Mouse (Mus musculus) hindbrain, embryonic 13.5 days (tissue): ENCODE results near the gene Rgs9. TPM values are rescaled to one million over a fixed set of nuclear protein-coding genes. Genes with fewer than 3 reads are reported as not detected.

Experiments
- ATAC-seq: fragments of 200-750 bp; cut with Nextera tagmentation; 2 replicates; pipeline ENCODE4 v1.8.0; 2017; ENCODE audit warnings: moderate TSS enrichment; ENCODE audit not compliant: low FRiP score
- H3K27ac ChIP-seq: fragments of 300-500 bp; sonication (generic); 2 replicates; pipeline ENCODE4 v1.5.1; 2015; ENCODE audit warnings: inconsistent platforms, mild to moderate bottlenecking, moderate library complexity
- H3K27me3 ChIP-seq: fragments of 300-500 bp; sonication (generic); 2 replicates; pipeline ENCODE4 v1.6.1; 2015; ENCODE audit warnings: mild to moderate bottlenecking, inconsistent platforms
- H3K36me3 ChIP-seq: fragments of 300-500 bp; sonication (generic); 2 replicates; pipeline ENCODE4 v1.6.1; 2015; ENCODE audit warnings: mild to moderate bottlenecking, inconsistent platforms
- H3K4me1 ChIP-seq: fragments of 300-500 bp; sonication (generic); replicated peaks from 2 replicates; pipeline ENCODE4 v1.6.1; 2015; ENCODE audit warnings: inconsistent platforms
- H3K4me2 ChIP-seq: fragments of 300-500 bp; sonication (generic); 2 replicates; pipeline ENCODE4 v1.6.1; 2015; ENCODE audit warnings: inconsistent platforms, mild to moderate bottlenecking, moderate library complexity
- H3K4me3 ChIP-seq: fragments of 300-500 bp; sonication (generic); 2 replicates; pipeline ENCODE4 v1.5.1; 2015; ENCODE audit warnings: mild to moderate bottlenecking, inconsistent platforms
- H3K9ac ChIP-seq: fragments of 300-500 bp; sonication (generic); 2 replicates; pipeline ENCODE4 v1.6.1; 2015; ENCODE audit warnings: mild to moderate bottlenecking, inconsistent platforms
- H3K9me3 ChIP-seq: fragments of 300-500 bp; sonication (generic); 2 replicates; pipeline ENCODE4 v1.6.1; 2016; ENCODE audit warnings: inconsistent platforms
- WGBS: fragments of 180-500 bp; shearing (Covaris S2); methylation state at CpG from one replicate; pipeline ENCODE4 v1.1.7; 2015; 5-methylcytosine and 5-hydroxymethylcytosine counted together
- polyA plus RNA-seq: library from polyadenylated mRNA; unstranded; fragments of >200 nt; fragmentation: Nextera tagmentation; extraction: Ambion mirVana; gene quantifications from 2 replicates; pipeline ENCODE4 v1.2.1, GENCODE M21; 2015

Gene Rgs9
- polyA plus RNA-seq, 1 experiment from 2014 or later: 6.2 TPM

DNA sequence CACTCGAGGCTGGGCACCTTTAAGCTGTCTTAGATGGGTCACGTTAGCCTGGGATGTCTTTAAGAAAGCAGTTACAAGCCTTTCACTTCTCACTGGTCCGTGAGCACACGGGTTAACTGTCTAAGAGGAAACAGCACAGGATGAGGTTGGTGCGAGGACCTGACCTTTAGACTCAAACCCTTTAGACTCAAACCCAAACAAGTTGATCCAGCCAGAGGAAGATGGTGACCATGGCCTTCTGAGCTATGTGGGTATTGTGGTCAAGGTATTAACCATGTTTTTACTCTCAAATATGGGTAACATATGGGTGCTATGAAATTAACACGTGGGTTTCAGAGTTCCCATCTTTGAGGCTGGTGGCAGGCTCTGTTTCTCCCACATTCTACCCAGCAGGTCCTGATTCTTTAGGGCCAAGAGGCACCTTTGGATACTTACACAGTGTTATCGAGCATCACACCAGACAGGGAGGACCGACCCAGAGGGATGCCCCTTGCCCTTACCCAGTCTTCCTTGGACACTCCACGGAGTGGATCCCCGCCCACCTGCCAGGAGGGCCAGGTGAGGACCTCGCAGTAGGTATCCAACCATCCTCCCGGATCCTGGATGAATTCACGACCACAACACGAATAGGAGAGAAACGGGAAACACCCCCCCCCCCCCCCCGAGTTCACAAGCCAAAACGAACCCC is 32.9 kb upstream of the Rgs9 start:
- Histone ChIP-seq H3K36me3 (no peaks in the 10 kb centered on the region), H3K4me2 (peak overlapping the region; percentile 49)
- peak; percentile 62 for ATAC-seq

DNA sequence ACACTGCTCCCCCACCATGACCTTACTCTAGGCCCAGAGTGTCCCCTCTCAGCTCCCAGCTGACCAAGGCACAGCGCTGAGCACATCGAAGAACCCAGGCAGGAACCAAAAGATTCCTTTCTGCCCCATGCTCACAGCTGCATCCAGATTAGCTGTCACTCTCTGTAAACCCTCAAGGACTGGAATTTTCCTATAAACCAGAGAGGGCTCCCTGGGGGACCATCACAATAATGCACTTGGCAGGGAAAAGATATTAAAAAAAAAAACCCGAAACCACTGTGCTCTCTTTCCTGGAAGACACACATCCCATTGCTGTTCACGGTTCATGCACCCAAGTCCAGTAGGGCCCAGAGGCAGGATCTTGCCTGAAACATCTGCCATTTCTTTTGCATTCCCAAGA is 31.4 kb upstream of the Rgs9 start:
- Histone ChIP-seq H3K27me3 (no peaks in the 10 kb centered on the region), H3K9ac (no peak overlapping the region), H3K4me2 (no peak overlapping the region), H3K27ac (no peak overlapping the region), H3K36me3 (no peaks in the 10 kb centered on the region), H3K4me3 (no peak overlapping the region), H3K4me1 (peaks cover 23% of the 10 kb centered on the region), H3K9me3 (no peaks in the 10 kb centered on the region)
- 48% methylated on average over 4 of the region's 4 CpGs for WGBS
- no peak for ATAC-seq

More for the DNA sequence above, 32.9 kb upstream of the Rgs9 start:
- Histone ChIP-seq H3K9ac (no peak overlapping the region), H3K27ac (no peak overlapping the region), H3K4me1 (peaks cover 23% of the 10 kb centered on the region), H3K27me3 (no peaks in the 10 kb centered on the region), H3K4me3 (peak overlapping the region; percentile 4; the same call in 1 of the 2 replicates), H3K9me3 (no peaks in the 10 kb centered on the region)
- 40% methylated on average over 17 of the region's 17 CpGs for WGBS

GRCm38 (mm10) chr11:109327952-109328351 is 30.0 kb upstream of the Rgs9 start:
- H3K4me2 ChIP-seq: no peak overlapping the region
- H3K4me3 ChIP-seq: no peak overlapping the region
- no peaks in the 10 kb centered on the region for H3K9me3 ChIP-seq
- no peak overlapping the region for H3K27ac ChIP-seq
- no peaks in the 10 kb centered on the region for H3K36me3 ChIP-seq
- ATAC-seq: no peak
- no peak overlapping the region for H3K9ac ChIP-seq
- H3K27me3 ChIP-seq: no peaks in the 10 kb centered on the region
- H3K4me1 ChIP-seq: peaks cover 23% of the 10 kb centered on the region
- WGBS: 80% methylated on average over 10 of the region's 10 CpGs

GRCm38 (mm10) chr11:109327381-109327780 is 29.5 kb upstream of the Rgs9 start:
- Histone ChIP-seq H3K4me2 (no peak overlapping the region), H3K36me3 (no peaks in the 10 kb centered on the region), H3K4me1 (peaks cover 23% of the 10 kb centered on the region), H3K9me3 (no peaks in the 10 kb centered on the region), H3K9ac (no peak overlapping the region), H3K27ac (peak overlapping the region; percentile 66; the same call in 1 of the 2 replicates), H3K4me3 (no peak overlapping the region), H3K27me3 (no peaks in the 10 kb centered on the region)
- ATAC-seq: no peak
- WGBS: 26% methylated on average over 3 of the region's 3 CpGs

- 80% methylated on average over 13 of the region's 13 CpGs for WGBS
- H3K4me1 ChIP-seq: peaks cover 18% of the 10 kb centered on the region
- no peaks in the 10 kb centered on the region for H3K9me3 ChIP-seq
- H3K4me2 ChIP-seq: no peak overlapping the region
- no peaks in the 10 kb centered on the region for H3K27me3 ChIP-seq
- H3K4me3 ChIP-seq: no peak overlapping the region
- ATAC-seq: no peak
- no peak overlapping the region for H3K27ac ChIP-seq
- H3K36me3 ChIP-seq: no peaks in the 10 kb centered on the region
- H3K9ac ChIP-seq: no peak overlapping the region
These were observed 28.3 kb upstream of the Rgs9 start for GRCm38 (mm10) chr11:109326270-109326669.

DNA sequence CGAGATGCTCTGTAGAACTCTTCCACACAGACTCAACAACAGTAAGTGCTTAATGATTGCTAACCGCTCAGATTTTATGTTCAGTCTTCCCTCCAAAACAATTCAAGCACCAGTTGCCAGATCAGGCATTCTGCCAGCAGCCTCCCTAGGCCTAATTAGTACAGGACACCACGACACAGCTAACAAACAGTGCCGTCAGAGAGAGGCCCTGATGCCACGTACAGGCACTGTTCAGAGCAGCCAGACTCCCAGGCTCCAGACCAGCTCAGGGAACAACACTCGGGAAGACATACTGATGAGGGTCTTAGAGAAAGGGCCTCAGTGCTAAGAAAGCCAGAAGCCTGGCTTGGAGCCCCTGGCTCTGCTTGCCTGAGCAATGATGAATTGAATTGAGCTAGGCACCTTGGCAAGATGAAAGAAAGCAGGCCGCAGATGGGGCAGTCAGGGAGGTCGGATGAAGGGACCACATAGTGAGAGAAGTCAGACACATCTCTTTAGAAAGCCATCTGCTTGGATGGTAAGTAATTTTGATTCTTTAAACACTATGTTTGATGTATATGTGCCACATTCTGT is 22.5 kb upstream of the Rgs9 start:
- H3K4me1 ChIP-seq: peaks cover 4% of the 10 kb centered on the region; the same call in 1 of the 2 replicates
- no peaks in the 10 kb centered on the region for H3K9me3 ChIP-seq
- H3K27ac ChIP-seq: peak overlapping the region; percentile 69
- no peak overlapping the region for H3K9ac ChIP-seq
- H3K4me3 ChIP-seq: no peak overlapping the region
- H3K4me2 ChIP-seq: no peak overlapping the region
- no peaks in the 10 kb centered on the region for H3K36me3 ChIP-seq
- peak; percentile 85 for ATAC-seq
- peaks cover 10% of the 10 kb centered on the region for H3K27me3 ChIP-seq
- WGBS: 35% methylated on average over 8 of the region's 8 CpGs

DNA sequence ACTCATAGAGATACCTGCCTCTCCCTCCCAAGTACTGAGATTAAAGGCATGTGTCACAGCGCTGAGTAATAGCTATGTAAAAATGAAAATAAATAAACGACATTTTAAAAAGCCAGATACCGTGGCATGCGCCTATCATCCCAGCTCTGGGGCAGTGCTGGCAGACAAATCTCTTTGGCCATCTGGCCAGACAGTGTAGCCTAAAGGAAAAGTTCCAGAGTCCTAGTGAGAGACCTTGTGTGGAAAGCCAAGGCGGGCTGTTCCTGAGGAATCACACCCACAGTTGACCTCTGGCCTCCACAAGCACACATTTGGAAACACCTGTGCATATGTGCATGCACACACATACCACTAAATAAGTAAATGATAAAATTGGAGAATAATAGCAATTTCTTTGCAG is 22.0 kb upstream of the Rgs9 start:
- ATAC-seq: no peak
- Histone ChIP-seq H3K4me1 (peaks cover 4% of the 10 kb centered on the region; the same call in 1 of the 2 replicates), H3K9me3 (no peaks in the 10 kb centered on the region), H3K9ac (no peak overlapping the region), H3K4me2 (no peak overlapping the region), H3K4me3 (no peak overlapping the region), H3K36me3 (no peaks in the 10 kb centered on the region), H3K27ac (peak overlapping the region; percentile 69; the same call in 1 of the 2 replicates), H3K27me3 (peaks cover 14% of the 10 kb centered on the region)
- WGBS: 86% methylated on average over 5 of the region's 5 CpGs

- H3K36me3 ChIP-seq: no peaks in the 10 kb centered on the region
- peaks cover 16% of the 10 kb centered on the region for H3K27me3 ChIP-seq
- no peak overlapping the region for H3K27ac ChIP-seq
- ATAC-seq: no peak
- H3K4me3 ChIP-seq: no peak overlapping the region
- peaks cover 4% of the 10 kb centered on the region; the same call in 1 of the 2 replicates for H3K4me1 ChIP-seq
- H3K9me3 ChIP-seq: no peaks in the 10 kb centered on the region
- 92% methylated on average over 4 of the region's 4 CpGs for WGBS
- H3K4me2 ChIP-seq: no peak overlapping the region
- H3K9ac ChIP-seq: no peak overlapping the region
These were observed 21.5 kb upstream of the Rgs9 start for GRCm38 (mm10) chr11:109319471-109319870.

DNA sequence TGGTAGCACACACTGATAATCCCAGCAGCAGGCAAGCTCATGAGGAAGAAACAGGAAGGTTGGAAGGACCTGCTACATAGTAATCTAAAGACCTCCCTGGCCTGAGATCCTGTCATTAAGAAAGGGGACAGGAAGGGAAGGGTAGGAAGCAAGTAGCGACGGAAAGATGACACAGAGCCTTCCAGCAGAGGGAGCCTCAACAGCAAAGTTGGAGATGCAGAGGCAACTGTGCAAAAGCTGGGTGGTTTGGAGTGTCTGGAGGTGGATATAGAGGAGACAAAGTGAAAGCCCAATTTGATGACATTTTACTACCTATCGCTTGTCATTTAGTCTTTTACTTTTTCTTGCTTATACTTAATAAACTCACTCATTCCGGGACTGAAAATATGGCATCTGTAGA is 19.0 kb upstream of the Rgs9 start:
- no peaks in the 10 kb centered on the region for H3K9me3 ChIP-seq
- H3K9ac ChIP-seq: no peak overlapping the region
- H3K36me3 ChIP-seq: no peaks in the 10 kb centered on the region
- H3K4me3 ChIP-seq: no peak overlapping the region
- WGBS: 39% methylated on average over 4 of the region's 4 CpGs
- H3K27me3 ChIP-seq: peaks cover 29% of the 10 kb centered on the region
- no peak overlapping the region for H3K4me2 ChIP-seq
- no peak overlapping the region for H3K27ac ChIP-seq
- H3K4me1 ChIP-seq: peaks cover 9% of the 10 kb centered on the region; the same call in 1 of the 2 replicates
- no peak for ATAC-seq

- Histone ChIP-seq H3K9ac (peak overlapping the region; percentile 75), H3K9me3 (no peaks in the 10 kb centered on the region), H3K4me2 (peak overlapping the region; percentile 60), H3K27ac (peak overlapping the region; percentile 81), H3K27me3 (peaks cover 32% of the 10 kb centered on the region), H3K36me3 (no peaks in the 10 kb centered on the region), H3K4me3 (peak overlapping the region; percentile 49), H3K4me1 (0 out of 2 replicates have a peak, but pooled peaks cover 6% of the 10 kb centered on the region)
- ATAC-seq: peak; percentile 96
- WGBS: 13% methylated on average over 20 of the region's 20 CpGs
These were observed 14.1 kb upstream of the Rgs9 start for GRCm38 (mm10) chr11:109311885-109312605.

GRCm38 (mm10) chr11:109305680-109306079 is 7.8 kb upstream of the Rgs9 start:
- no peaks in the 10 kb centered on the region for H3K9me3 ChIP-seq
- no peak for ATAC-seq
- H3K36me3 ChIP-seq: no peaks in the 10 kb centered on the region
- H3K4me3 ChIP-seq: no peak overlapping the region
- H3K27ac ChIP-seq: no peak overlapping the region
- H3K4me2 ChIP-seq: no peak overlapping the region
- H3K9ac ChIP-seq: no peak overlapping the region
- H3K27me3 ChIP-seq: peaks cover 6% of the 10 kb centered on the region; the same call in 1 of the 2 replicates
- H3K4me1 ChIP-seq: no peaks in the 10 kb centered on the region
- WGBS: 66% methylated on average over 5 of the region's 5 CpGs

DNA sequence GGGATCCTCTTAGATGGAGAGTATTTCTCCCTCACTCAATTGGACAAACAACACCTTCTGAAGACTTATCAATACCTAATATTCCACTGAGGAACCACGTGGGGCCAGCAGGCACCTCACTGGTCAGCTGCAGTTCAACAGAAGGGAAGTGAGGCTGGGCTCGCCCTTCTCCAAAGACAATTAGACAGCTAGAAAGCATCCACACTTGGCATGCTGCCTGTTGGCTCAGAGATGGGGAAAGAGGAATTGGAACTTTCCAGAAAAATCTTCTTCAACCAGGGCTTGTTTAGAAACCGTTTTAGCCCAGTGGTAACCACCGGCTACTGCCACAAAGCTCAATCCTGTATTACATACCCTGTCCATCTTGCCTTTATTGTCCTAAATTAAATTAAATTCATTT is 4.4 kb upstream of the Rgs9 start:
- Histone ChIP-seq H3K4me2 (no peak overlapping the region), H3K9ac (no peak overlapping the region), H3K9me3 (no peaks in the 10 kb centered on the region), H3K27ac (no peak overlapping the region), H3K27me3 (0 out of 2 replicates have a peak, but pooled peaks cover 9% of the 10 kb centered on the region), H3K4me3 (no peak overlapping the region), H3K4me1 (peaks cover 5% of the 10 kb centered on the region), H3K36me3 (no peaks in the 10 kb centered on the region)
- 71% methylated on average over 4 of the region's 4 CpGs for WGBS
- no peak for ATAC-seq
